Mouse (Mus musculus) lung, adult 2 months (tissue): ENCODE measurements around the gene Arid4a.

Source experiments
- CTCF ChIP-seq: fragments of 200-500 bp; IDR thresholded peaks from 2 replicates; pipeline ENCODE4 v1.5.1; 2011; ENCODE audit warnings: mild to moderate bottlenecking, low read length, control low read depth; ENCODE audit not compliant: insufficient read depth
- POLR2A ChIP-seq: fragments of 200-500 bp; IDR thresholded peaks from 2 replicates; pipeline ENCODE4 v1.6.1; 2011; ENCODE audit warnings: low read depth, mild to moderate bottlenecking, control low read depth, low read length, borderline replicate concordance; ENCODE audit errors: extremely low read depth

DNA sequence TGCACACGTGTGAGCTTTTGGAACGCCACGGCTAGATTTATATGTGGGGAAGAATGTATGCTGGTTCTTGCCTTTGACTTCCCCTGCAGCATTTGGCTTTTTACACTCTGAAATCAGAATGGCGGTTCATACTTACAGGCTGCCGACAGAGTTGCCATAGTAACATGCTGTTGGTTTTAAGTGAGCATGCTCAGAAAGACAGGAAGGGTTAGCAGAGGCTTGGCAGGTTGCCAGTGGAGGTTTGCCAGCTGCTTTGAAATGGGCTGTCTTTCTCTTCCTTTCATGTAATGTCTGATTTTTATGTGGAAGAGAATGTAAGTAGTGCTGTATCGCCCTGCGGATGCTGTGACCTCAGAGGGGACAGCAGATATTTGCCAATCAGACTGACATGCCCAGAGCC is 32.3 kb downstream of the Arid4a start:
- TF ChIP-seq CTCF (no peak), POLR2A (no peak)
